Mouse (Mus musculus) CD4-positive naive resting alpha-beta T cell, adult 57 days (primary cell): ENCODE measurements around the gene Ddx21. TPM values are rescaled to one million over a fixed set of nuclear protein-coding genes. Genes with fewer than 3 reads are reported as not detected.

Experiments
- total RNA-seq: library from RNA; stranded (reverse); gene quantifications from one replicate; pipeline ENCODE4 v1.2.4, GENCODE M21; 2023

Gene Ddx21
- total RNA-seq, result 145 TPM

DNA sequence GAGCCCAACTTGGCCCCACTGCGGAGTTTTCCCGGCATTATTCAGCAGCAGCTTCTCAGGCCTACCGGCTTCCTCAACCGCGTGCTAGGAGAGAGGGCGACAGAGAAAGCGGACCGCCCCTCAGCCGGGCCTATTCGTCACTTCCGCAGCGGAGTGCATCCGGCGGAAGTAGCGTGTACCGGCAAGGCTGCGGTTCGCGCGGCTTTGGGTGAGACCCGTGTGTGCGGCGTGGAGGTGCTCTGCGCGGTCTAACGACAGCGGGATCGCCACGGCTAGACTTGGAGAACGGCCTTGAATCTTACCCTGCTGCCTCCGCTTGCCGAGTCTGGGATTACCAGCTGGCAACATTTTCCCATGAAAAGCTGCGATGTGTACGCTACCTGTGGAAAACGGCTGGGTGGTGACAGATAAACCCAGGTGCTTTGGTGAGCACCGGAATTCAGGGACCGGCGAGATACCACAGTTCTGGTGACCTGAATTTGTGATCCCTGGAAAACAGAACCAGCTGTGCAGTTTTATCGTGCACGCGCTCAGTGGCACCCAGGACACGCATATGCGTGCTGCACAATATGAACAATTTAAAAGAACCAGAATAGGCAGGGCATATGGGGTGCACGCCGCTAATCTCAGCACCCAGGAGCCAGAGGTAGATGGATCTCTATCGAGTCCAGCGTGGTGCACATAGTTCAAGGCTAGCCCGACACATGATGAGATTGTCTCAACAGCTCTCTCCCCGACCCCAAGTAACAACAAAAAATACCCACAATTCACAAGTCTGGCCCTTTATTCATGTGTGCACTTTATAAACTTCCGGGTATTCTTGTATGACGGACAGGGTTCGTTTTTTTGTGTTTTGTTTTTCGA, at the start of gene Ddx21:
Gene Ddx21 (minus strand): TSS at position 105 of the 864 bp plus-strand sequence.

DNA sequence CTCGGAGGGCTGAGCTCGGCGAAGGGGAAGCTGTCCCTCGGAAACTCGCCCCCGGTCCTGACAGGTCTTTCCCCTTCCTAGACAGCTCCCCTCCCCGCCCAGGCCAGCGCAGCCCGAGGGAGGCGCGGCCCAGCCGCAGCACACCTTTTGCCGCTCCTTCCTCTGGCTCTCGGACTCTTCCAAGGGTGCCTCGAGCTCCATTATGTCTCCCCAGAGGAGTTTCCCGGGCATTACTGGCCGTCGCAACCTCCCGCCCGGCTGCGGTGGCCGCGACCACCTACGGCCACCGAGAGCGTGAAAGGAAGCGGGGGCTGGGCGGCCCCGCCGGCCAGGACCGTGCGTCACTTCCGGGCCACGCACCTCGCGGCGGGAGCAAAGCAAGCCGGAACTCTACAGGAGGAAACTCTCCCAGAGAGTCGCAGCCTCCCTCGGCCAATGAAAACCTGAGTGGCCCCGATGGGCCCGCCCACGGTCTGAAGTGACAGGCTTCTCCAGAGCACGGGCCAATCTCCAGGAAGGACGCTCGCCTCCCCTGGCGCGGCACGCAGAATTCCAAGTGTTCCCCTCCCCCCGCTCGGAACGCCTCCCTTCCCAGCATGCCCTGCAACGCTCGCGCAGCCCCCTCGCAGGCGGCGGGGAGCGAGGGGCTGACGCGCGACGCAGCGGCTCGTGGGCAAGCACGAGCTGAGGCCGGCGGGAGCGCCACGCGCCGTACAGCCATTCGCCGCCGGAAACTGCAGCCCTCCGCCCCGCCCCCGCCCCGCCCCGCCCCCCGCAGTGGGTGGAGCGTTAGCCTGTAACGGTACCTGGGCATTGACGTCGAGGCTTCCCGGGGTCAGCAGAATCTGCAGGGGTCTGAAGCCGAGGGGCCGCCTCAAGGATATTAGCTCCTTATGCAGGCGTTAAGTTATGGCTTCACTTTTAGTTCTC, 49.1 kb upstream of the Ddx21 start, which contains the start of gene Ddx50:
Gene Ddx50 (minus strand): TSS at position 338 of the 930 bp plus-strand sequence.

DNA sequence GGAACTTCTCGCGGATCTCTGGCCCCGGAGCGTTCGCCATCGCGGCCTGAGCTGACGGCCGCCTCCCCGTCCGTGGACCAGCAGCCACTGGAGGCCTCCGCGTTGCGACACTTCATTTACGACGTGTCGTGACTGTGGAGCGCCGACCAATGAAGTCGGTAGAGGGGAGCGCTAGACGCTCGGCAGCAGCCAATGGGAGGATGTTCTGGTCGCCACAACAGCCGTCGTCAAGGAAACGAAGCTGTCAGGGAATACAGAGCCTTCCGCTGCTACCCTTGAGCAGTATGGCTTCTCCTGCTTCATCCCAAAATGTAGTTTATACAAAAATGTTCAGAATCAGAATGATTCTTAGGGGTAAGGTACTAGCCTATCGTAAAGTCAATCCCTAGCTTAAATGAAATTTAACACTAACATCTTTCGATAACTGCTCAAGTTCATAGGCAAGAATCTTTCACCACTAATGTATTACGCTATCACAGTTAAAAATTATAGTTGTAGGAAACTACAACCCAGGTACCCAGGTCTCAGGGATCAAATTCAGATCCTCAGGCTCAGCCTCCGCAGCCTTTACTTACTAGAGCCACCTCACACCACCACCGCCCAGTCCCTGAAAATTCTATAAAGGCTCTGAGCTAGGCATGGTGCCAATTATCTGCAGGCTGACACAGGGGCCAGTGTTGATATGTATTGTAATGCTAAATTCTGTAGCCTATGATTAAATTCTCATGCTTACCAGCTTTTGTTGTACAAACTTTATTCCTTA, 23.6 kb downstream of the Ddx21 start, which contains the start of gene Kif1bp:
Gene Kif1bp (minus strand): TSS at position 120 of the 763 bp plus-strand sequence.

Other genes with a start within 250 kb of the Ddx21 start
- gene Hk1, start 222.4 kb downstream of the Ddx21 start, total RNA-seq, result 67.3 TPM
- gene Hkdc1, start 179.8 kb downstream of the Ddx21 start, total RNA-seq, result not detected
- 0.95 TPM for gene 4930507D05Rik, start 152.8 kb downstream of the Ddx21 start, total RNA-seq
- 23.4 TPM for gene Supv3l1, start 152.5 kb downstream of the Ddx21 start, total RNA-seq
- gene Vps26a, start 115.5 kb downstream of the Ddx21 start, total RNA-seq, result 23.9 TPM
- 418 TPM for gene Srgn, start 74.8 kb downstream of the Ddx21 start, total RNA-seq
- 23.9 TPM for gene Kif1bp, start 23.8 kb downstream of the Ddx21 start, total RNA-seq
- gene Ddx50, start 48.9 kb upstream of the Ddx21 start, total RNA-seq, result 156 TPM
- gene Stox1, start 123.8 kb upstream of the Ddx21 start, total RNA-seq, result 0.21 TPM
- gene Ccar1, start 190.0 kb upstream of the Ddx21 start, total RNA-seq, result 130 TPM